Mouse (Mus musculus) CH12.LX (cell line): ENCODE data around the gene Atg101.

ENCODE experiments used
- BHLHE40 ChIP-seq: IDR thresholded peaks from 2 replicates; pipeline ENCODE4 v1.6.1; 2011; ENCODE audit warnings: mild to moderate bottlenecking, low read depth, low read length, improper control_type of control experiment
- CTCF ChIP-seq, 2 experiments: IDR thresholded peaks in 1 of 2; conservative IDR thresholded peaks in 1 of 2; 2 replicates each; pipeline ENCODE4 v1.5.1; 2011 to 2012; ENCODE audit warnings: low read depth in 2 of 2, low read length in 2 of 2, improper control_type of control experiment in 1 of 2, inconsistent platforms in 1 of 2, mild to moderate bottlenecking in 1 of 2, moderate library complexity in 1 of 2
- EP300 ChIP-seq: IDR thresholded peaks from 2 replicates; pipeline ENCODE4 v1.6.1; 2011; ENCODE audit warnings: low read length, improper control_type of control experiment
- HCFC1 ChIP-seq: IDR thresholded peaks from 2 replicates; pipeline ENCODE4 v1.6.1; 2012; ENCODE audit warnings: low read depth, mild to moderate bottlenecking, inconsistent platforms, low read length, improper control_type of control experiment
- IRF4 ChIP-seq: IDR thresholded peaks from 2 replicates; pipeline ENCODE4 v1.6.1; 2014; ENCODE audit warnings: low read depth, mild to moderate bottlenecking, inconsistent platforms, low read length, improper control_type of control experiment
- JUND ChIP-seq: conservative IDR thresholded peaks from 2 replicates; pipeline ENCODE4 v1.6.1; 2011; ENCODE audit warnings: low read depth, low read length, improper control_type of control experiment
- KAT2A ChIP-seq: IDR thresholded peaks from 2 replicates; pipeline ENCODE4 v1.6.1; 2012; ENCODE audit warnings: low read length, improper control_type of control experiment, inconsistent platforms; ENCODE audit not compliant: insufficient replicate concordance
- NRF1 ChIP-seq: IDR thresholded peaks from 2 replicates; pipeline ENCODE4 v1.6.1; 2014; ENCODE audit warnings: low read depth, mild to moderate bottlenecking, inconsistent platforms, low read length, improper control_type of control experiment, moderate library complexity
- POLR2A ChIP-seq: IDR thresholded peaks from 2 replicates; pipeline ENCODE4 v1.6.1; 2011; ENCODE audit warnings: low read depth, mild to moderate bottlenecking, improper control_type of control experiment, low read length
- SMC3 ChIP-seq: IDR thresholded peaks from 2 replicates; pipeline ENCODE4 v1.6.1; 2011; ENCODE audit warnings: low read depth, low read length, improper control_type of control experiment
- TBP ChIP-seq: conservative IDR thresholded peaks from 2 replicates; pipeline ENCODE4 v1.6.1; 2011; ENCODE audit warnings: low read depth, low read length, improper control_type of control experiment
- TCF12 ChIP-seq: IDR thresholded peaks from 2 replicates; pipeline ENCODE4 v1.6.1; 2014; ENCODE audit warnings: low read depth, mild to moderate bottlenecking, inconsistent platforms, low read length, improper control_type of control experiment
- USF1 ChIP-seq: IDR thresholded peaks from 2 replicates; pipeline ENCODE4 v1.6.1; 2014; ENCODE audit warnings: low read depth, mild to moderate bottlenecking, inconsistent platforms, low read length, improper control_type of control experiment
- ZMIZ1 ChIP-seq: IDR thresholded peaks from 2 replicates; pipeline ENCODE4 v1.6.1; 2012; ENCODE audit warnings: low read depth, mild to moderate bottlenecking, inconsistent platforms, low read length, improper control_type of control experiment

DNA sequence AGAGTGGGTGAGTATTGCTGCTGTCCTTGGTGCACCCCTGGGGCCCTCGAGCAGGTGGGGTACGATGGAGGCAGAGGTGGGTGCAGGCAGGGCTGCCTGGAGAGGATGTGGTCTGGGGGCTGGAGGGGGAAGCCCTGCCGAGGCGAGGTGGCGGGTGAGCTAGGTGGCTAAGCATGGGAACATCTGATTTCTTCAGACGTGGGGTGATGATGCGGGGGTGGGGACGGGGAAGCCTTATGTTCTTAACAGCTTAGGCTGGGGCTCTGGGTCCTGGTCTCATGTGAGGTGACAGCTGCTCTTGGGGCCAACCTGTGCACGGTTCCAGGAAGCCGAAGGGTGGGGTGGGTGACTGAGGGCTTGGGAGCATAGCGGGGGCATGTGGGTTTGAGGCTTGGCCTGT is 25.7 kb upstream of the Atg101 start:
- TF ChIP-seq POLR2A (no peak), CTCF (conservative IDR thresholded peaks at IDR 0.05 in 1 of 2, IDR thresholded peaks at IDR 0.05 in 1 of 2; ENCODE audit: low read depth in 2 of 2, low read length in 2 of 2) (no peak), TCF12 (no peak), JUND (no peak), TBP (no peak), NRF1 (no peak), HCFC1 (no peak), SMC3 (no peak), BHLHE40 (peak; percentile 7; the same call in 1 of the 2 replicates), USF1 (no peak), ZMIZ1 (no peak), KAT2A (no peak), EP300 (no peak), IRF4 (no peak)
